Mouse (Mus musculus): Measurements from ENCODE around the gene Ldha. TPM values are rescaled to one million over a fixed set of nuclear protein-coding genes. Genes with fewer than 3 reads are reported as not detected.
"Not testable (repeated sequence)": the region's sequence is repeated elsewhere in the genome, so short reads cannot be mapped to it uniquely, and the experiment has no call there.

The Ldha gene
- polyA plus RNA-seq (2015; fragmentation: Nextera tagmentation; extraction: Ambion mirVana) = 1,802 and 1,946 TPM in 2 replicates

DNA sequence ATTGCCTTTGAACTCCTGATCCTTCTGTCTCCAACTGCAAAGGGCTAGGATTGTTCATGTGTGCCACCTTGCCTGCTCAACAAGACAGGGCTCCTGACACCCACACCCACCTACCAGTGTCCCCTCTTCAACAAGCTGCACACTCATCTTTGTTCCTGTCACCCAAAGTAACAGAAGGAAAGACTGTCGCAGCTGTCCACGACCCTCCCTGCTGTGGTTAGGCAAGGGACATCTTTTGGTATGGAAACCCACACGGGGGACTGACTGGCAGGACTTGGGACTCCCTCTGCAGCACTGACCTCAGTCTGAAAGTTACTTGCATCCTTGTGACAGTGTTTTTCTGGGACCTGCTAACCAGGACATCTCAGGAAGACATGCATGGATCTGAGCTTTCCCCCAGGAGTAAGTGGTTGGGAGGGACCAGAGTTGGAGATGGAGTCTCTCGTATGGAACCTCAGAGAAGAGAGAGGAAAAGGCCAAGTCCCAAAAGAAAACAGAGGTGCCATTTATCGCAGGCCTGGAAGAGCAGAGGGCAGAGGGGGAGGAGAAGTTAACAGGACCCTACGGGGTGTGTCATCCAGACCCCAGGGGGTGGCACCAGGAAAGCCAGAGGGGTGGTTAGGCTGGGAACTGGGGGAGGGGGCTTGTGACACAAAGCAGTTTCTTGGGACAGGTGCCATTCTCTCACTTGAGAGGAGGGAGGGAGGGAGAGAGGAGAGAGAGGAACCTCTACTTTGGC lies at the start of gene Ldha:
TSS of gene Ldha (plus strand) at position 689 of the 739 bp plus-strand sequence.
- no peaks in the 10 kb centered on the region for H3K36me3 ChIP-seq (ENCODE audit: insufficient read depth, low read length)
- H3K27me3 ChIP-seq (ENCODE audit: insufficient read depth, low read length) = no peaks in the 10 kb centered on the region
- no peak within 1 kb of the TSS for H3K9ac ChIP-seq (replicated peaks; ENCODE audit: low read length)
- ATAC-seq (ENCODE audit: low FRiP score, low TSS enrichment) = no peak
- no peaks in the 10 kb centered on the region for H3K9me3 ChIP-seq (ENCODE audit: low read length)
- no peak within 1 kb of the TSS for H3K4me3 ChIP-seq (ENCODE audit: low read length)
- no peak within 1 kb of the TSS for H3K4me2 ChIP-seq (replicated peaks; ENCODE audit: low read depth, low read length)
- H3K4me1 ChIP-seq (ENCODE audit: insufficient read depth, low read length) = peaks cover 38% of the 10 kb centered on the region
- 38% methylated on average over 6 of the region's 6 CpGs for WGBS
- 0 out of 2 replicates have a peak within 1 kb of the TSS, but pooled peaks have one; percentile 91 for H3K27ac ChIP-seq (ENCODE audit: low read length)

DNA sequence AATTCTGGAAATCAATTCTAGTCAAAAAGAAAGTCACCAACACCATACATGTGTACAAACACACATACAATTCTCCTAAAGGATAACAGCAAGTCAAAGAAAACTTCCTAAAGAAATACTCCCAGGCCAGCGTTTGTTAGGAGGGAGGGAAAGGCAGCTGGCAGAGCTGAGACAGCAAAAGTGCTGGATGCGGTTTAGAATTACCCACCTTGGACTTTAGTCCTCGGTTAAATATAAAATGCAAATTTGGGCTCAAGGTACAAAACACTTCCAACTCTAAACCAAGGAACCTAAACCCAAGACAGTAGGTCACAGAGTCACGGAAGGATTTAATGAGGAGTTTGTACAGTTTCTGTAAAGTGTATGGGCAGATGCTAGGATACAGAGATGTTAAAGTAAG lies 47.4 kb upstream of the Ldha start:
- Histone ChIP-seq H3K4me2 (replicated peaks; ENCODE audit: low read depth, low read length) (no peak overlapping the region; the same call in 1 of the 2 replicates), H3K27me3 (ENCODE audit: insufficient read depth, low read length) (no peaks in the 10 kb centered on the region), H3K4me3 (ENCODE audit: low read length) (no peak overlapping the region), H3K4me1 (ENCODE audit: insufficient read depth, low read length) (peaks cover 24% of the 10 kb centered on the region), H3K27ac (ENCODE audit: low read length) (peak overlapping the region; percentile 25; the same call in 1 of the 2 replicates), H3K9ac (replicated peaks; ENCODE audit: low read length) (no peak overlapping the region), H3K36me3 (ENCODE audit: insufficient read depth, low read length) (peaks cover 9% of the 10 kb centered on the region; the same call in 1 of the 2 replicates), H3K9me3 (ENCODE audit: low read length) (no peaks in the 10 kb centered on the region)
- WGBS = 70% methylated on average over 4 of the region's 4 CpGs
- no peak for ATAC-seq (ENCODE audit: low FRiP score, low TSS enrichment)

DNA sequence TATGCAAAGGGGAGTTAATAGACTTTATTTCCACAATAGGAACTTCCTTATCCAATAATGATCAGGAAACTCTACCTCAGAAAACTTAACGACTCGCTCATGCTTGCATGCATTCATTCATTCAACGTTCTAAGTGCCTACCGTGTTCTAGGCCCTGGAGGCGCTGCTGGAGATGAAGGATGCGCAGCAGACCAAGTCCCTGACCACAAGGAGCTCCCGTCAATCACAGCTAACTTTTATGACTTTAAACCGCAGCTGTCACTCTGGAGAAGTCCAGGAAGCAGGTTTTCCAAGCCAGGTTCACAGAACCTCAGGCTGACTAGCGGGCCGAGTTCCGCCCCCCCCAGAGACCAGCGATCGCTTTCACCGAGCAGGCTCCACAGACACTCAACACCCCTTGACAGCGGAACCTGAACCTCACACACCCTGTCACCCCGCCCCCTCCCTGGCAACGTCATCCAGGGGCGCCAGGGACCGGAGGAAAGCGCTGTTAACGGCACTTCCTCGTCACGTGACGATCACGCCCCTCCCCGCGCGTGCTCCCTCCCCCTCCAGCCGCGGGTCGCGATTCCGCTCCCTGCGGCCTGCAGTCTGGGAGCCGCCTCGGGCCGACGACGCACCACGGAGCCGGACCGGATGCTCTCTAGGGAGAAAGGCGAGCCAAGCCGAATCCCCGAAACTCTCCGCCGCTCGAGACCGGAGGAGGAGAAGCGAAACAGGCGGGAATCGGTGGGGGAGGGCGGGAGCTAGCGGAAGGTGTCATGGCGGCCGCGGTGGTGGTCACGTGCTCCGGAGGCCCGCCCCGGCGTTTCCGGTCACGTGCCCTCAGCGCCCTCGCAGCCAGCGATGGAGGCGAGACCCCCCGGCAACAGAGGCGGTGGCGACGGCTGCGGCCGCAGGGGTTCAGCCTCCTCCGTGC lies 45.7 kb upstream of the Ldha start, which contains the start of the genes Hps5 and Gtf2h1:
TSS of gene Hps5 (minus strand) at position 778 of the 919 bp plus-strand sequence.
TSS of gene Gtf2h1 (plus strand) at position 817 of the 919 bp plus-strand sequence.
- peak; percentile 98 for ATAC-seq (ENCODE audit: low FRiP score, low TSS enrichment)
- Histone ChIP-seq H3K27me3 (ENCODE audit: insufficient read depth, low read length) (no peaks in the 10 kb centered on the region), H3K9me3 (ENCODE audit: low read length) (no peaks in the 10 kb centered on the region), H3K4me3 (ENCODE audit: low read length) (peak within 1 kb of the TSS; percentile 100), H3K4me1 (ENCODE audit: insufficient read depth, low read length) (peaks cover 24% of the 10 kb centered on the region), H3K36me3 (ENCODE audit: insufficient read depth, low read length) (peaks cover 5% of the 10 kb centered on the region; the same call in 1 of the 2 replicates), H3K27ac (ENCODE audit: low read length) (peak within 1 kb of the TSS; percentile 92), H3K9ac (replicated peaks; ENCODE audit: low read length) (peak within 1 kb of the TSS; percentile 98), H3K4me2 (replicated peaks; ENCODE audit: low read depth, low read length) (peak within 1 kb of the TSS; percentile 96)
- under 1% methylated on average over 74 of the region's 75 CpGs for WGBS

DNA sequence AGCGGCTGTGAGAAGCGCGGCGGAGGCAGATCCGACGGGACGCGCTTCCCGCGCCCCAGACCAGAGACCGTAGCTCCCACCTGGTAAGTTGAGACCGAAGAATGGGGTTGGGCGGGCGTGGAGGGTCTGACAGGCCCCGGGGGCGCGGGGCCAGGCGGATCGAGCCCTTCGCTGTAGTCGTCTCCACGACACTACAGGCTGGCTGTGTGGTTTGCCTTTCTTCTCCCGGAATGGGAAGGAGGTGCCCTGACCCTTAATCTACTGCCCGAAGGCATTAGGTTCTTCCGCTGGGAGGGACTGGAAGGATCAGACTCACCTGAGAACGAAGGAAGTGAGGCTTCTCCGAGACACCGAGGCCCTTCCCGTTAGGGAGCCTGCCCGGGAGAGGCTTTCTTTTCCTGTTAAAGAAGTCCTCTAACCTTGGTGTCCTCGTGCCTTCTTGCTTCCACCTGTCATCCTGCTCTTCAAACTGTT lies 45.0 kb upstream of the Ldha start:
- Histone ChIP-seq H3K4me2 (replicated peaks; ENCODE audit: low read depth, low read length) (peak overlapping the region; percentile 96), H3K27me3 (ENCODE audit: insufficient read depth, low read length) (no peaks in the 10 kb centered on the region), H3K9me3 (ENCODE audit: low read length) (no peaks in the 10 kb centered on the region), H3K36me3 (ENCODE audit: insufficient read depth, low read length) (peaks cover 6% of the 10 kb centered on the region; the same call in 1 of the 2 replicates), H3K27ac (ENCODE audit: low read length) (peak overlapping the region; percentile 92), H3K4me3 (ENCODE audit: low read length) (peak overlapping the region; percentile 100), H3K9ac (replicated peaks; ENCODE audit: low read length) (peak overlapping the region; percentile 98), H3K4me1 (ENCODE audit: insufficient read depth, low read length) (peaks cover 24% of the 10 kb centered on the region)
- WGBS = 0% methylated on average over 31 of the region's 31 CpGs
- ATAC-seq (ENCODE audit: low FRiP score, low TSS enrichment) = no peak; the same call in 1 of the 2 replicates

DNA sequence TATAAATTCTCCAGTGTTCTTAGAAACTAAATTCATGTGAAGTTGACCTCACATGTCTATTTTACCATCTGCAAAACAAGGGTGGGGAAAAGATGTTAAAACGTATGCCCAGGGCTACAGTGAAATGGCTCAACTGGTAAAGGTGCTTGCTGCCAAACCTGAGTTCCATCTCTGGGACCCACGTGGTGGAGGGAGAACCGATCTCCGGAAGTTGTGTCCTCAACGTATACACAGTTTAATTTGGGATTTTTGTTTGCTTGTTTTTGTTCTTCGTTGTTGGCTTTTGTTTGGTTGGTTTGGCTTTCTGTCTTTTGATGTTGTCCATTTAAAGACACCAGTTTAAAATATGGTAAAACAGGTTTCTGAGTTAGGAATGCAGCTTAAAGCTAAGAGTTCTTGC lies 44.5 kb upstream of the Ldha start:
- 51% methylated on average over 6 of the region's 6 CpGs for WGBS
- H3K4me1 ChIP-seq (ENCODE audit: insufficient read depth, low read length) = peaks cover 24% of the 10 kb centered on the region
- H3K27ac ChIP-seq (ENCODE audit: low read length) = no peak overlapping the region
- H3K4me2 ChIP-seq (replicated peaks; ENCODE audit: low read depth, low read length) = peak overlapping the region; percentile 96
- ATAC-seq (ENCODE audit: low FRiP score, low TSS enrichment) = no peak
- peak overlapping the region; percentile 100 for H3K4me3 ChIP-seq (ENCODE audit: low read length)
- peaks cover 10% of the 10 kb centered on the region; the same call in 1 of the 2 replicates for H3K36me3 ChIP-seq (ENCODE audit: insufficient read depth, low read length)
- peak overlapping the region; percentile 98; the same call in 1 of the 2 replicates for H3K9ac ChIP-seq (replicated peaks; ENCODE audit: low read length)
- no peaks in the 10 kb centered on the region for H3K9me3 ChIP-seq (ENCODE audit: low read length)
- H3K27me3 ChIP-seq (ENCODE audit: insufficient read depth, low read length) = no peaks in the 10 kb centered on the region

DNA sequence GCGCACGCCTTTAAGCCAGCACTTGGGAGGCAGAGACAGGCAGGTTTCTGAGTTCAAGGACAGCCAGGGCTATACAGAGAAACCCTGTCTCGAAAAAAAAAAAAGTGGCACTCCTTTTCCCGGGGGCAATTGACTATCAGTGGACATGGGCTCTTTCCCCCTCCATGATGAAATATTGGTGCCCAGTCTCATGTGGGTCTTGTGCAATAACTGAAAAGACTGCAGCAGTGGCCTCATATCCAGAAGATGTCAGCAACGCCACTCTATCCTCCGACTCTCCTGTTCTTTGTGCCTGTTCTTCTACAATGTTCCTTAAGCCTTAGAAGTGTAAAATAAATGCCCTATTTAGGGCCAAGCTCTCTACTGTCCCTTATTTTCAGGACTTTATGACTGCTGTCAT lies 30.9 kb upstream of the Ldha start:
- Histone ChIP-seq H3K9me3 (ENCODE audit: low read length) (no peaks in the 10 kb centered on the region), H3K4me1 (ENCODE audit: insufficient read depth, low read length) (no peaks in the 10 kb centered on the region), H3K36me3 (ENCODE audit: insufficient read depth, low read length) (peaks cover 63% of the 10 kb centered on the region), H3K27me3 (ENCODE audit: insufficient read depth, low read length) (no peaks in the 10 kb centered on the region), H3K4me2 (replicated peaks; ENCODE audit: low read depth, low read length) (no peak overlapping the region), H3K27ac (ENCODE audit: low read length) (no peak overlapping the region), H3K4me3 (ENCODE audit: low read length) (no peak overlapping the region), H3K9ac (replicated peaks; ENCODE audit: low read length) (no peak overlapping the region)
- no peak for ATAC-seq (ENCODE audit: low FRiP score, low TSS enrichment)
- 97% methylated on average over 6 of the region's 6 CpGs for WGBS

DNA sequence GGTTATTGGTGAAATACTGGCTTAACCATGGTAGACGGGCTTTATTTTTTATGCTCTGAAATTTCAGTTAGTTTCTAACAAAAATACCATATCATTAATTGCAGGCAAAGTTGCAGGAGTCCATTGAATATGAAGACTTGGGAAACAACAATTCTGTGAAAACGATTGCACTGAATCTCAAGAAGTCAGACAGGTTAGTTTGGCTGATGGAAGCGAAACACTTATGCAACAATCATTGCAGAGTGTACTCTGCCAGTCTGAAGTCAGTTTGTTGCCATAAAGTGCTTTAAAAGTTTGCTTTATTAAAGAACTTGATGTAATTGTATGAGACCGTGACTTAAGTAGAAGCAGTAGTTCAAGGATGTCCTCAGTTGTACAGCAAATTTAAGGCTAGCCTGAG lies 27.3 kb upstream of the Ldha start:
- Histone ChIP-seq H3K4me1 (ENCODE audit: insufficient read depth, low read length) (no peaks in the 10 kb centered on the region), H3K36me3 (ENCODE audit: insufficient read depth, low read length) (peaks cover 72% of the 10 kb centered on the region), H3K9me3 (ENCODE audit: low read length) (no peaks in the 10 kb centered on the region), H3K4me2 (replicated peaks; ENCODE audit: low read depth, low read length) (no peak overlapping the region), H3K4me3 (ENCODE audit: low read length) (no peak overlapping the region), H3K27me3 (ENCODE audit: insufficient read depth, low read length) (no peaks in the 10 kb centered on the region), H3K9ac (replicated peaks; ENCODE audit: low read length) (no peak overlapping the region), H3K27ac (ENCODE audit: low read length) (no peak overlapping the region)
- 90% methylated on average over 4 of the region's 4 CpGs for WGBS
- ATAC-seq (ENCODE audit: low FRiP score, low TSS enrichment) = no peak

DNA sequence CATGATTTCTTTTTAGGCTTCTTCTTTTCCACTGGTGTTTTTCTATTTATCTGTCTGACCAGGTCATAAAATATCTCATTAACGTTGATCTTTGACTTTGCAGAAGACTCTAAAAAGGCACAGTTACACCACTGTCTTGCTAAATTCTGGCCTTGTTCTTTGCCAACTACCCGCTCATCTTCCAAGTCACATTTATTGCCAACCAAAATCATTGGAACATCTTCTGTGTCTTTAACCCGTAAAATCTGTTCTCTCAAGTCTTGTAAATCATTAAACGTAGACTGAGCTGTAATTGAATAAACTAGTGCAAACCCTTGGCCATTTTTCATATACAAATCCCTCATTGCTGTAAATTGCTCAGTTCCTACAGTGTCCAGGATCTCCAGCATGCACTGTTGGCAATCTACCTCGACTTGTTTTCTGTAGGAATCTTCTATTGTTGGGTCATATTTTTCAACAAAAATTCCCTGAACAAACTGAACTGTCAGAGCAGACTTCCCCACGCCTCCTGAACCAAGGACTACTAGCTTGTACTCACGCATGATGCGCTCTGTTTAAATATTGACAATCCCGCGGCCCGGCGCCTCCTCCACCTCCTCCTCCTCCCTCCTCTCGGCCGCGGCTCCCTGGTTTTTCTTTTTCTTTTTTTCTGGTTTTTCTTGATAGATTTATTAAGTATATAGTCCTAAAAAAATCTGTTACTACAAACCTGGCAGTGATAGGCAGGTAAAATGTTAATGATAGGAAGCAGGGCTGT lies 20.2 kb upstream of the Ldha start:
- not testable (repeated sequence) for H3K27me3 ChIP-seq (ENCODE audit: insufficient read depth, low read length); H3K9ac ChIP-seq (replicated peaks; ENCODE audit: low read length); H3K9me3 ChIP-seq (ENCODE audit: low read length); H3K4me1 ChIP-seq (ENCODE audit: insufficient read depth, low read length); H3K4me3 ChIP-seq (ENCODE audit: low read length); H3K27ac ChIP-seq (ENCODE audit: low read length)
- Histone ChIP-seq H3K4me2 (replicated peaks; ENCODE audit: low read depth, low read length) (0 out of 2 replicates have a peak overlapping the region, but pooled peaks have one; percentile 8), H3K36me3 (ENCODE audit: insufficient read depth, low read length) (peaks cover 45% of the 10 kb centered on the region)
- 58% methylated on average over 15 of the region's 15 CpGs for whole genome bisulfite sequencing
- 0 out of 2 replicates have a peak, but pooled peaks have one; percentile 73 for ATAC-seq (ENCODE audit: low FRiP score, low TSS enrichment)
